Mouse (Mus musculus): Measurements from ENCODE around the gene Olfr1206. TPM values are rescaled to one million over a fixed set of nuclear protein-coding genes. Genes with fewer than 3 reads are reported as not detected.

Olfr1206 gene
- not detected for polyA plus RNA-seq (2017; shearing (Covaris generic))

DNA sequence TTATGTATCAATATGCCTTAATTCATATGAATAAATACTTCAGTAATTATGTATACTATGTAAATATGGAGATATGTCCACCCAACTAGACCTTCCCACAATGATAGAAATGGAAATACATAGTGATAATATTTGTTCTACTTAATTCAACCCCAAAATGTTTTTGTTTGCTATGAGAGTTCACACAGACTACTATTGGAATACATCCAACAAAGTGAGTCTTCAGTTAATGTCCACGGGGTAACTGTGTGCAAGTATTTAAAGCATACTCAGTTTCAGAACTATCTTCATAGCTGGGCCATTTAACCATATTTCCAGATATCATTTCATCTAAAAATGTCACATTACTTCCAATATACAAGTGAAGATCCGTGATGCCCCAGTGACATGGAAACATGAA, at the start of gene Olfr1206:
Gene Olfr1206 (plus strand): TSS at position 301 of the 400 bp plus-strand sequence.

GRCm38 (mm10) chr2:88814196-88814595, 48.8 kb upstream of the Olfr1206 start, which contains the start of gene Olfr1202:
Olfr1202 (plus strand) TSS chr2:88814496.

DNA sequence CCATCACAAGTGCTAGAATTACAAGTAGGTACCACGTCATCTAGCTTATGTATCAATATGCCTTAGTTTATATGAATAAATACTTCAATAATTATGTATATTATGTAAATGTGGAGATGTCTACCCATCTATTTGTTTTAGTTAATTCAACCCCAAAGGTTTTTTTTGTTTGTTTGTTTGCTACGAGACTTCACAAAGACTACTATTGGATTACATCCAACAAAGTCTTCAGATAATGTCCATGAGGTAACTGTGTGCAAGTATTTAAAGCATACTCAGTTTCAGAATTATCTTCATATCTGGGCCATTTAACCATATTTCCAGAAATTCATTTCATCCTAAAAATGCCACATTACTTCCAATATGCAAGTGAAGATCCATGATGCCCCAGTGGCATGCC, 33.6 kb upstream of the Olfr1206 start, which contains the start of gene Olfr1205:
Gene Olfr1205 (plus strand): TSS at position 301 of the 400 bp plus-strand sequence.

GRCm38 (mm10) chr2:88848992-88849391, 14.0 kb upstream of the Olfr1206 start, which contains the start of gene Olfr1204:
Olfr1204 (plus strand) TSS chr2:88849292.

GRCm38 (mm10) chr2:88902211-88902610, 39.2 kb downstream of the Olfr1206 start, which contains the start of gene Olfr1208:
Olfr1208 (minus strand) TSS chr2:88902311.

DNA sequence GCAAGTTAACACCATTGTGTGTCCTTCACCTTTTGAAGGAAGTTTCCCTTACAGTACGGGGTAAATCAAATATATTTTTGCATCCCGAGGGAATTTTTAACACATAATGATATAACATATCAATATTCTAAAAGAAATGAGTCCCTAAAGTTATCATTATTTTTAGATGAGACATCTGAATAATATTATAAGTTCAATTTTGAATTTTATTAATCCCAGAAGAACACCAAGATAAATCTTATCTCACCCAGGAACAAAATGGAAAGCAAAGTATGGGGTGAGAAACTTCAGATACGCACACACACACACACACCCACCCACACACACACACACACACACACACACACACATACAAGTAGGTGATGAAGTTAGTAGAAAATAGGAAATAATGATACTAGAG, 52.0 kb downstream of the Olfr1206 start, which contains the start of gene Olfr1209:
Gene Olfr1209 (minus strand): TSS at position 101 of the 400 bp plus-strand sequence.

Other genes with a start within 250 kb of the Olfr1206 start
- not detected for gene Olfr1191-ps1, start 222.7 kb upstream of the Olfr1206 start, polyA plus RNA-seq (2017; shearing (Covaris generic))
- gene Olfr1192-ps1, start 214.7 kb upstream of the Olfr1206 start, polyA plus RNA-seq (2017; shearing (Covaris generic)), result not detected
- not detected for gene Olfr1193, start 187.6 kb upstream of the Olfr1206 start, polyA plus RNA-seq (2017; shearing (Covaris generic))
- gene Olfr1195, start 174.0 kb upstream of the Olfr1206 start, polyA plus RNA-seq (2017; shearing (Covaris generic)), result not detected
- gene Olfr1196, start 158.6 kb upstream of the Olfr1206 start, polyA plus RNA-seq (2017; shearing (Covaris generic)), result not detected
- gene Olfr1197, start 130.9 kb upstream of the Olfr1206 start, polyA plus RNA-seq (2017; shearing (Covaris generic)), result not detected
- not detected for gene Olfr1198, start 111.9 kb upstream of the Olfr1206 start, polyA plus RNA-seq (2017; shearing (Covaris generic))
- gene Olfr1199, start 102.8 kb upstream of the Olfr1206 start, polyA plus RNA-seq (2017; shearing (Covaris generic)), result not detected
- not detected for gene Olfr1200, start 92.7 kb upstream of the Olfr1206 start, polyA plus RNA-seq (2017; shearing (Covaris generic))
- gene Olfr1201, start 70.2 kb upstream of the Olfr1206 start, polyA plus RNA-seq (2017; shearing (Covaris generic)), result not detected
- gene Olfr1202, start 48.7 kb upstream of the Olfr1206 start, polyA plus RNA-seq (2017; shearing (Covaris generic)), result not detected
- gene Olfr1205, start 33.5 kb upstream of the Olfr1206 start, polyA plus RNA-seq (2017; shearing (Covaris generic)), result not detected
- gene Olfr1204, start 13.9 kb upstream of the Olfr1206 start, polyA plus RNA-seq (2017; shearing (Covaris generic)), result not detected
- gene Olfr1208, start 39.1 kb downstream of the Olfr1206 start, polyA plus RNA-seq (2017; shearing (Covaris generic)), result not detected
- not detected for gene Olfr1209, start 51.9 kb downstream of the Olfr1206 start, polyA plus RNA-seq (2017; shearing (Covaris generic))
- not detected for gene Olfr1211, start 74.9 kb downstream of the Olfr1206 start, polyA plus RNA-seq (2017; shearing (Covaris generic))
- gene Olfr1212, start 90.7 kb downstream of the Olfr1206 start, polyA plus RNA-seq (2017; shearing (Covaris generic)), result not detected
- gene Gm13762, start 117.0 kb downstream of the Olfr1206 start, polyA plus RNA-seq (2017; shearing (Covaris generic)), result not detected
- gene Olfr1214, start 129.4 kb downstream of the Olfr1206 start, polyA plus RNA-seq (2017; shearing (Covaris generic)), result not detected
- gene Olfr1215, start 143.7 kb downstream of the Olfr1206 start, polyA plus RNA-seq (2017; shearing (Covaris generic)), result 0.15 TPM
- not detected for gene Olfr1216, start 155.1 kb downstream of the Olfr1206 start, polyA plus RNA-seq (2017; shearing (Covaris generic))
- not detected for gene Olfr1217, start 168.8 kb downstream of the Olfr1206 start, polyA plus RNA-seq (2017; shearing (Covaris generic))
- gene Olfr1218, start 198.0 kb downstream of the Olfr1206 start, polyA plus RNA-seq (2017; shearing (Covaris generic)), result not detected
- not detected for gene Olfr1219, start 220.3 kb downstream of the Olfr1206 start, polyA plus RNA-seq (2017; shearing (Covaris generic))
- 0.15 TPM for gene Olfr1220, start 243.6 kb downstream of the Olfr1206 start, polyA plus RNA-seq (2017; shearing (Covaris generic))